Mouse (Mus musculus): ENCODE results near the gene Bank1.

- TF ChIP-seq CTCF (IDR thresholded peaks at IDR 0.05) (no peak), EP300 (IDR thresholded peaks at IDR 0.05) (no peak)
Observed at GRCm38 (mm10) chr3:136329133-136329532, 3.3 kb upstream of the Bank1 start.

Data from lung, postnatal 0 days (tissue).